Mouse (Mus musculus) C2C12 (cell line): Measurements from ENCODE around the gene Gm9913. TPM values are rescaled to one million over a fixed set of nuclear protein-coding genes. Genes with fewer than 3 reads are reported as not detected.

ENCODE experiments used
- H3K27me3 ChIP-seq: one replicate; pipeline ENCODE4 v1.6.1; 2011; ENCODE audit not compliant: control insufficient read depth, insufficient read depth, insufficient read length
- H3K36me3 ChIP-seq: one replicate; pipeline ENCODE4 v1.6.1; 2011; ENCODE audit not compliant: control insufficient read depth, insufficient read depth
- H3K4me3 ChIP-seq: one replicate; pipeline ENCODE4 v1.5.1; 2011; ENCODE audit warnings: mild to moderate bottlenecking, control low read depth; ENCODE audit not compliant: poor library complexity, insufficient read depth, severe bottlenecking
- H3K79me2 ChIP-seq: one replicate; pipeline ENCODE4 v1.6.1; 2011; ENCODE audit not compliant: control insufficient read depth, insufficient read depth
- H3K79me3 ChIP-seq: one replicate; pipeline ENCODE4 v1.6.1; 2011; ENCODE audit warnings: low read depth, control low read depth
- H3ac ChIP-seq: one replicate; pipeline ENCODE3; 2011; ENCODE audit warnings: low read depth; ENCODE audit not compliant: control insufficient read depth, insufficient read length
- CEBPB ChIP-seq: IDR thresholded peaks from one replicate; pipeline ENCODE4 v1.6.1; 2011; ENCODE audit warnings: low read depth, mild to moderate bottlenecking, control low read depth, moderate library complexity
- CTCF ChIP-seq: IDR thresholded peaks from one replicate; pipeline ENCODE4 v1.5.1; 2011; ENCODE audit not compliant: control insufficient read depth, insufficient read depth, insufficient read length
- FOSL1 ChIP-seq: IDR thresholded peaks from one replicate; pipeline ENCODE4 v1.8.0; 2011; ENCODE audit warnings: mild to moderate bottlenecking, low read length; ENCODE audit not compliant: poor library complexity, insufficient read depth, severe bottlenecking
- MAX ChIP-seq: IDR thresholded peaks from one replicate; pipeline ENCODE4 v1.6.1; 2011; ENCODE audit warnings: mild to moderate bottlenecking, control low read depth
- MYOD1 ChIP-seq: IDR thresholded peaks from one replicate; pipeline ENCODE4 v1.6.1; 2011; ENCODE audit warnings: low read depth; ENCODE audit not compliant: control insufficient read depth, insufficient read length
- MYOG ChIP-seq: IDR thresholded peaks from one replicate; pipeline ENCODE4 v1.6.1; 2011; ENCODE audit not compliant: control insufficient read depth, insufficient read length; ENCODE audit errors: extremely low read depth
- USF1 ChIP-seq: IDR thresholded peaks from one replicate; pipeline ENCODE4 v1.6.1; 2011; ENCODE audit warnings: low read depth, mild to moderate bottlenecking, control low read depth, moderate library complexity
- polyA plus RNA-seq: library from polyadenylated mRNA; unstranded; fragments of >200 nt; fragmentation: generic; extraction: Trizol; gene quantifications from one replicate; pipeline ENCODE4 v1.2.1, GENCODE M21; 2012; ENCODE audit warnings: missing spikeins

Gm9913 gene
- polyA plus RNA-seq, 1 experiment: 0.09 TPM

DNA sequence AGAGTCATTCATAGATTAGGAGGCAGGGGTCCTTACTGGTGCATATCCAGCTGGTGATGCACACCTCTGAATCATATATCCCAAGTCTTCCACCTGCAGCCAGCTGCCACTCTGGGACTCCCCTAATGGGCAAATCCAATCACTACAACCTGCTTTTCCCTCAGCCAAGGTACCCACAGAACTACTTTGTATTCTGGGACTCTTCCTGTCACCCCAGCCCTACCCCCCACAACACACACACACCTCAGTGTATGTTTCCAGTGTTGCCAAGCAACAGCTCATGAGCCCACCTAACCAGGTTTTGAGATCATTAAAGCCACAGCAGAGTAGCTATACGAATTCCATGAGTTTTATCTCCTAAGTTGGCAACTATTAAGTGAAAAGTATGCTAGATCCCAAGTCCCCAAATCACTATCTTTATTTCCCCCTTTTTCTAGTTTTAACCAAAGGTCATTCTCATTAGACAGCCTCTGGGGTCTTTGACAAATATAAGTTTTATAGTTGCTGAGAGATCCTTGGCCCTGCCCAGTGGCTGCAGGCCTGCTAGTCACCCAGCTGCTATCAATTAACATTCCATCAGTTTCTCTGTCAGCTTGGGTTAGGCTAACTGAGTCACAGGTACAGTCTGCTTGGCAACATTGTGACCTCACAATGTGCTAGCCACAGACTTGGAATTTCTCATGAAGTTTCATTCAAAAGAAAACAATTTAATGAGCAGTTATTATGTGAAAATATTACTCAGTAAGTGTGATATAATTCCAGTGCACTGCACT lies 44.1 kb downstream of the Gm9913 start:
- Histone ChIP-seq H3K27me3 (no peaks in the 10 kb centered on the region), H3K4me3 (no peak overlapping the region), H3ac (no peak overlapping the region), H3K79me2 (no peaks in the 10 kb centered on the region), H3K79me3 (no peaks in the 10 kb centered on the region), H3K36me3 (no peaks in the 10 kb centered on the region)
- TF ChIP-seq MYOD1: peak; percentile 65
- peak; percentile 70 for TF ChIP-seq FOSL1
- TF ChIP-seq MAX: peak; percentile 41
- peak; percentile 26 for TF ChIP-seq CEBPB
- no peak for TF ChIP-seq MYOG

DNA sequence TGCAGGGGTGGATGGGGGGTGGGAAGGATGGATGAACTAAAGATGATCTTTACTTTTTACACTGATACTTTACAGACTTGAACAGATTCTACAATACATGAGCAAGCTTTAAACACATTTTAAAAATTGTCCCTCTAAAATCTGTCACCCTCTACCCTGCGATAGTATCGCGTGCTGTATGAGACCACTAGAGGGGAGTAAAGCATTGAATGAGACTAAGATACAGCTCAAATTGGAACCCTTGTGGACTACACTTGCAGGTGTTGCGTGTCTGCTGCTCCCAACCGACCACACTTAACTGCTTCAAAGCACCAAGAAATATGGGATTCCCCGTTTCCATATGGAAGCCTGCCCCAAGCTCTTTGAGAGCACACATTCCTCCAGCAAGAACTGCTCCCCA lies 50.9 kb downstream of the Gm9913 start:
- Histone ChIP-seq H3K36me3 (no peaks in the 10 kb centered on the region), H3K27me3 (no peaks in the 10 kb centered on the region), H3K4me3 (no peak overlapping the region), H3K79me3 (no peaks in the 10 kb centered on the region), H3ac (no peak overlapping the region), H3K79me2 (no peaks in the 10 kb centered on the region)
- TF ChIP-seq CEBPB (no peak), FOSL1 (no peak), CTCF (no peak), MAX (no peak), USF1 (no peak), MYOG (no peak), MYOD1 (no peak)

Other genes with a start within 250 kb of the Gm9913 start
- 14.8 TPM for gene Fbn1, start 2.9 kb downstream of the Gm9913 start, polyA plus RNA-seq
- 1.8 TPM for gene Cep152, start 120.0 kb downstream of the Gm9913 start, polyA plus RNA-seq
- gene Eid1, start 168.0 kb downstream of the Gm9913 start, polyA plus RNA-seq: 16.5 TPM
- gene Shc4, start 219.1 kb downstream of the Gm9913 start, polyA plus RNA-seq: 0.34 TPM